Mouse (Mus musculus) small intestine, adult 2 months (tissue): ENCODE results near the gene Cltb. TPM values are rescaled to one million over a fixed set of nuclear protein-coding genes. Genes with fewer than 3 reads are reported as not detected.

Experiments used
- H3K27ac ChIP-seq: fragments of 200-500 bp; 2 replicates; pipeline ENCODE4 v1.5.1; 2012; ENCODE audit warnings: low read depth, low read length, control low read depth, inconsistent platforms; ENCODE audit not compliant: insufficient read depth
- H3K27me3 ChIP-seq: fragments of 200-500 bp; 2 replicates; pipeline ENCODE4 v1.6.1; 2012; ENCODE audit warnings: mild to moderate bottlenecking, moderate library complexity, low read length, inconsistent platforms; ENCODE audit not compliant: control insufficient read depth, insufficient read depth
- H3K36me3 ChIP-seq: fragments of 200-500 bp; 2 replicates; pipeline ENCODE4 v1.6.1; 2012; ENCODE audit warnings: mild to moderate bottlenecking, low read length, control low read depth, inconsistent platforms; ENCODE audit not compliant: control insufficient read depth, insufficient read depth
- H3K4me1 ChIP-seq: fragments of 200-500 bp; 2 replicates; pipeline ENCODE4 v1.6.1; 2012; ENCODE audit warnings: low read length, inconsistent platforms, mixed read lengths; ENCODE audit not compliant: control insufficient read depth, insufficient read depth, insufficient read length
- H3K4me3 ChIP-seq: fragments of 200-500 bp; 2 replicates; pipeline ENCODE4 v1.5.1; 2012; ENCODE audit warnings: low read depth, mild to moderate bottlenecking, control low read depth, inconsistent platforms, low read length, moderate library complexity
- CTCF ChIP-seq: fragments of 200-500 bp; IDR thresholded peaks from 2 replicates; pipeline ENCODE4 v1.5.1; 2012; ENCODE audit warnings: low read depth, mild to moderate bottlenecking, control low read depth, inconsistent platforms, low read length, moderate library complexity, mixed read lengths; ENCODE audit not compliant: insufficient replicate concordance, insufficient read length; ENCODE audit errors: extremely low read depth
- POLR2A ChIP-seq: fragments of 200-500 bp; IDR thresholded peaks from 2 replicates; pipeline ENCODE4 v1.6.1; 2012; ENCODE audit warnings: low read depth, mild to moderate bottlenecking, control low read depth, inconsistent platforms, low read length, moderate library complexity
- WGBS: fragments of 180-500 bp; shearing (Covaris S2); methylation state at CpG from one replicate; pipeline ENCODE4 v1.1.7; 2018; 5-methylcytosine and 5-hydroxymethylcytosine counted together
- polyA plus RNA-seq: library from polyadenylated mRNA; depleted of rRNA; stranded (reverse); fragments of >200 nt; gene quantifications from 2 replicates; pipeline ENCODE4 v1.2.3, GENCODE M21; 2012

Cltb gene
- polyA plus RNA-seq, 1 experiment, result 84.6 TPM

- H3K27me3 ChIP-seq, result no peaks in the 10 kb centered on the region
- peaks cover 7% of the 10 kb centered on the region for H3K4me1 ChIP-seq
- TF ChIP-seq CTCF (no peak), POLR2A (no peak)
- H3K27ac ChIP-seq, result no peak overlapping the region
- no peak overlapping the region for H3K4me3 ChIP-seq
- no peaks in the 10 kb centered on the region for H3K36me3 ChIP-seq
- WGBS, result 77% methylated on average over 4 of the region's 4 CpGs
These were observed 38.5 kb downstream of the Cltb start for GRCm38 (mm10) chr13:54572621-54573020.

GRCm38 (mm10) chr13:54571637-54572036 lies 39.5 kb downstream of the Cltb start:
- Histone ChIP-seq H3K27ac (no peak overlapping the region), H3K4me1 (peaks cover 7% of the 10 kb centered on the region), H3K27me3 (no peaks in the 10 kb centered on the region), H3K4me3 (no peak overlapping the region), H3K36me3 (no peaks in the 10 kb centered on the region)
- 63% methylated on average over 2 of the region's 2 CpGs for WGBS
- TF ChIP-seq POLR2A (no peak), CTCF (no peak)

GRCm38 (mm10) chr13:54570736-54571135 lies 40.4 kb downstream of the Cltb start:
- H3K4me1 ChIP-seq, result peaks cover 9% of the 10 kb centered on the region
- no peaks in the 10 kb centered on the region for H3K27me3 ChIP-seq
- TF ChIP-seq CTCF (no peak), POLR2A (no peak)
- H3K27ac ChIP-seq, result no peak overlapping the region
- 79% methylated on average over 4 of the region's 4 CpGs for WGBS
- H3K4me3 ChIP-seq, result no peak overlapping the region
- no peaks in the 10 kb centered on the region for H3K36me3 ChIP-seq

- Histone ChIP-seq H3K4me1 (peaks cover 8% of the 10 kb centered on the region; the same call in 1 of the 2 replicates), H3K36me3 (no peaks in the 10 kb centered on the region), H3K4me3 (no peak overlapping the region), H3K27ac (no peak overlapping the region), H3K27me3 (no peaks in the 10 kb centered on the region)
- 49% methylated on average over 1 of the region's 1 CpGs for WGBS
- TF ChIP-seq POLR2A (no peak), CTCF (no peak)
These were observed 41.9 kb downstream of the Cltb start for GRCm38 (mm10) chr13:54569282-54569681.

- Histone ChIP-seq H3K27ac (no peak overlapping the region), H3K4me1 (peaks cover 7% of the 10 kb centered on the region; the same call in 1 of the 2 replicates), H3K27me3 (no peaks in the 10 kb centered on the region), H3K36me3 (no peaks in the 10 kb centered on the region), H3K4me3 (no peak overlapping the region)
- WGBS, result 78% methylated on average over 5 of the region's 5 CpGs
- no peak for TF ChIP-seq POLR2A
- no peak for TF ChIP-seq CTCF
These were observed 42.8 kb downstream of the Cltb start for GRCm38 (mm10) chr13:54568380-54568779.

GRCm38 (mm10) chr13:54565594-54566345 lies 45.4 kb downstream of the Cltb start:
- H3K4me1 ChIP-seq, result peaks cover 7% of the 10 kb centered on the region; the same call in 1 of the 2 replicates
- peaks cover 16% of the 10 kb centered on the region for H3K36me3 ChIP-seq
- H3K27ac ChIP-seq, result peak overlapping the region; percentile 86
- peak overlapping the region; percentile 96 for H3K4me3 ChIP-seq
- peak; percentile 60; the same call in 1 of the 2 replicates for TF ChIP-seq CTCF
- no peak for TF ChIP-seq POLR2A
- 19% methylated on average over 8 of the region's 8 CpGs for WGBS
- no peaks in the 10 kb centered on the region for H3K27me3 ChIP-seq

GRCm38 (mm10) chr13:54565201-54565581 lies 46.0 kb downstream of the Cltb start, which contains the start of gene 4833439L19Rik:
TSS of gene 4833439L19Rik (minus strand) at chr13:54565435.
- H3K4me3 ChIP-seq, result peak within 1 kb of the TSS; percentile 96
- H3K27ac ChIP-seq, result peak within 1 kb of the TSS; percentile 86
- peaks cover 7% of the 10 kb centered on the region; the same call in 1 of the 2 replicates for H3K4me1 ChIP-seq
- TF ChIP-seq CTCF (no peak), POLR2A (peak; percentile 75; the same call in 1 of the 2 replicates)
- under 1% methylated on average over 27 of the region's 27 CpGs for WGBS
- H3K27me3 ChIP-seq, result no peaks in the 10 kb centered on the region
- H3K36me3 ChIP-seq, result peaks cover 21% of the 10 kb centered on the region
